Mouse (Mus musculus) heart, embryonic 10.5 days (tissue): ENCODE measurements around the gene Slc39a2. TPM values are rescaled to one million over a fixed set of nuclear protein-coding genes. Genes with fewer than 3 reads are reported as not detected.

Source experiments
- DNase-seq: peaks from one replicate; pipeline ENCODE4 v3.0.0-alpha.2; 2017; ENCODE audit warnings: low spot score
- H3K27ac ChIP-seq: fragments of 300-500 bp; sonication (generic); 2 replicates; pipeline ENCODE4 v1.5.1; 2016; ENCODE audit warnings: mild to moderate bottlenecking
- H3K27me3 ChIP-seq: fragments of 300-500 bp; sonication (generic); 2 replicates; pipeline ENCODE4 v1.6.1; 2016; ENCODE audit warnings: mild to moderate bottlenecking; ENCODE audit not compliant: poor library complexity, insufficient read depth, severe bottlenecking
- H3K36me3 ChIP-seq: fragments of 300-500 bp; sonication (generic); 2 replicates; pipeline ENCODE4 v1.6.1; 2016; ENCODE audit warnings: mild to moderate bottlenecking, moderate library complexity
- H3K4me1 ChIP-seq: fragments of 300-500 bp; sonication (generic); 2 replicates; pipeline ENCODE4 v1.6.1; 2016; ENCODE audit warnings: mild to moderate bottlenecking
- H3K4me3 ChIP-seq: fragments of 300-500 bp; sonication (generic); 2 replicates; pipeline ENCODE4 v1.5.1; 2016; ENCODE audit warnings: mild to moderate bottlenecking, moderate library complexity
- H3K9me3 ChIP-seq: fragments of 300-500 bp; sonication (generic); 2 replicates; pipeline ENCODE4 v1.6.1; 2016; ENCODE audit warnings: mild to moderate bottlenecking, moderate library complexity
- WGBS: fragments of 180-500 bp; shearing (Covaris S2); methylation state at CpG from one replicate; pipeline ENCODE4 v1.1.7; 2016; 5-methylcytosine and 5-hydroxymethylcytosine counted together
- polyA plus RNA-seq: library from polyadenylated mRNA; unstranded; fragments of >200 nt; fragmentation: Nextera tagmentation; extraction: Ambion mirVana; gene quantifications from 2 replicates; pipeline ENCODE4 v1.2.1, GENCODE M21; 2016

The Slc39a2 gene
- polyA plus RNA-seq, 1 experiment from 2014 or later, result 0.53 TPM

DNA sequence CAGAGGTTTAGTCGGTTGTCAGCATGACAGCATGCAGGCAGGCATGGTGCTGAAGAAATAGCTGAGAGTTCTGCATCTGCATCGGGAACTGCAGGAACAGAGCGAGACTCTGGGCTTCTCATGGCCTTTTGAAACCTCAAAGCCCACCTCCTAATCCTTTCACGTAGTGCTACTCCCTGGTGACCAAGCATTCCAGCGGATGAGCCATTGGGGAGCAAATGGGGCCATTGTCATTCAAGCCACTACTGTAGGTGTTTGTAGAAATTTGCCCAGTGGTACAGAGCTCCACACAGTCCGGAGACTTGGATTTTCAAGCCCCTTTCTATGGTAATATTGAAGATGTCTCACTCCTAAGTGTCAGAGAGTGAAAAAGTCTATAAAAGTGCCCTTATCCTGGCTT, 6.6 kb upstream of the Slc39a2 start:
- H3K27ac ChIP-seq, result no peak overlapping the region
- peaks cover 12% of the 10 kb centered on the region for H3K4me1 ChIP-seq
- 67% methylated on average over 6 of the region's 6 CpGs for WGBS
- H3K27me3 ChIP-seq, result no peaks in the 10 kb centered on the region
- peak overlapping the region; percentile 85; the same call in 1 of the 2 replicates for H3K4me3 ChIP-seq
- peaks cover 48% of the 10 kb centered on the region for H3K36me3 ChIP-seq
- DNase-seq, result no peak
- H3K9me3 ChIP-seq, result no peaks in the 10 kb centered on the region

GRCm38 (mm10) chr14:51889833-51890232, 2.9 kb upstream of the Slc39a2 start:
- H3K27me3 ChIP-seq, result no peaks in the 10 kb centered on the region
- no peak overlapping the region for H3K4me3 ChIP-seq
- peaks cover 62% of the 10 kb centered on the region for H3K36me3 ChIP-seq
- no peak for DNase-seq
- no peaks in the 10 kb centered on the region for H3K9me3 ChIP-seq
- H3K27ac ChIP-seq, result no peak overlapping the region
- WGBS, result 84% methylated on average over 6 of the region's 6 CpGs
- H3K4me1 ChIP-seq, result peaks cover 27% of the 10 kb centered on the region

GRCm38 (mm10) chr14:51893094-51893794, 555 bp downstream of the Slc39a2 start:
- peaks cover 14% of the 10 kb centered on the region for H3K4me1 ChIP-seq
- no peak for DNase-seq
- H3K27ac ChIP-seq, result no peak overlapping the region
- H3K9me3 ChIP-seq, result no peaks in the 10 kb centered on the region
- H3K27me3 ChIP-seq, result no peaks in the 10 kb centered on the region
- 18% methylated on average over 10 of the region's 10 CpGs for WGBS
- no peak overlapping the region for H3K4me3 ChIP-seq
- H3K36me3 ChIP-seq, result peaks cover 42% of the 10 kb centered on the region

DNA sequence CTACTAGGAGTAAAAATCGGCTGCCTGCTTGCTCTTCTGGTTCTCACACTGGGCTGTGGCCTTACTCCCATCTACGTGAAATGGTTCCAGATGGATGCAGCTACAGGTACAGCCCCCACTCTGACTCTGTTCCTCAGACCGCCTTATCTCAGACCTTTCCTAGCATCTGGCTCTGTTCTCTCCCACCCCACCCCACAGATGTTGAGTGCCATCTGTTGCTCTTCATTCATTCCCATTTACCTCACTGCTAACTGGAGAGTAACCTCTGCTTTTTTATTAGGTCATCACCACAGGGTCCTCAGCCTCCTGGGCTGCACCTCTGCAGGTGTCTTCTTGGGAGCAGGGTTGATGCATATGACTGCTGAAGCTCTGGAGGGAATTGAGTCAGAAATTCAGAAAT, 1.1 kb downstream of the Slc39a2 start:
- no peak overlapping the region for H3K27ac ChIP-seq

GRCm38 (mm10) chr14:51895071-51895470, 2.4 kb downstream of the Slc39a2 start:
- Histone ChIP-seq H3K27ac (no peak overlapping the region), H3K4me1 (peaks cover 14% of the 10 kb centered on the region), H3K4me3 (no peak overlapping the region), H3K27me3 (no peaks in the 10 kb centered on the region), H3K9me3 (no peaks in the 10 kb centered on the region), H3K36me3 (peaks cover 24% of the 10 kb centered on the region)
- WGBS, result 76% methylated on average over 14 of the region's 14 CpGs
- DNase-seq, result no peak

More for the DNA sequence above, 1.1 kb downstream of the Slc39a2 start:
- Histone ChIP-seq H3K27me3 (no peaks in the 10 kb centered on the region), H3K9me3 (no peaks in the 10 kb centered on the region), H3K4me1 (peaks cover 14% of the 10 kb centered on the region), H3K4me3 (no peak overlapping the region), H3K36me3 (peaks cover 36% of the 10 kb centered on the region)
- DNase-seq, result no peak
- WGBS, result 49% methylated on average over 3 of the region's 3 CpGs

GRCm38 (mm10) chr14:51896019-51896418, 3.3 kb downstream of the Slc39a2 start:
- 64% methylated on average over 6 of the region's 6 CpGs for WGBS
- no peak for DNase-seq
- H3K4me3 ChIP-seq, result no peak overlapping the region
- H3K27ac ChIP-seq, result no peak overlapping the region
- H3K27me3 ChIP-seq, result no peaks in the 10 kb centered on the region
- peaks cover 14% of the 10 kb centered on the region for H3K36me3 ChIP-seq
- peaks cover 14% of the 10 kb centered on the region for H3K4me1 ChIP-seq
- no peaks in the 10 kb centered on the region for H3K9me3 ChIP-seq

DNA sequence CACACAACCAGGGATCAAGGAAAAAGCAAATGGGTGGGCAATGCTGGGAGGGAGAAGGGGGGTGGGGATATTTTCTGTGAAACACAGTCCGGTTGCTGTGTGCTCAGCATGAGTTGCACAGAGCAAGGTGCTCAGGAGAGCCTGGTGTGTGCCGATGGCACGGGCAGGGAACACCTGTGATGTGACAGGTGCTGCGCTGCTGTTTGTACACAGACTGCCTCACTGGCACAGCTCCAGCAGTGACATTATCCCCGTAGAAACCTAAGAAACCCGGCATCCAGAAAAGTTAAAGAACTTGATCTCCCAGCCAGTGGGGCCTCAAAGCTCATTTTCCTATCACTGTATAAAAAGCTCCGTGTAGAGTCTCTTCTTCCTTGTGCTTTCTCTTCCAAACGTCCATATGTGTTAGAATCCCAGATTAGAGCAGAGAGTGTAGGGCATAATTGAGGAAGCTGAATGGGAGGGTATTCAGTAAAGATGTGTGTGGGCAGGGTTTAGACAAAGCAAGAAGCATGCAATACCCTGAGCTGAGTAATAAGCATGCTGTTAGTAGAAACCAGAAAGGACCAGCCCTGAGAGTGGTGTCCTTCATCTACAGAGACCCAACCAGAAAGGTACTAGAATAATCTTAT, 4.0 kb downstream of the Slc39a2 start:
- H3K9me3 ChIP-seq, result no peaks in the 10 kb centered on the region
- 77% methylated on average over 8 of the region's 8 CpGs for WGBS
- H3K4me3 ChIP-seq, result no peak overlapping the region
- no peak for DNase-seq
- peaks cover 14% of the 10 kb centered on the region for H3K4me1 ChIP-seq
- H3K27me3 ChIP-seq, result no peaks in the 10 kb centered on the region
- peaks cover 8% of the 10 kb centered on the region for H3K36me3 ChIP-seq
- no peak overlapping the region for H3K27ac ChIP-seq

DNA sequence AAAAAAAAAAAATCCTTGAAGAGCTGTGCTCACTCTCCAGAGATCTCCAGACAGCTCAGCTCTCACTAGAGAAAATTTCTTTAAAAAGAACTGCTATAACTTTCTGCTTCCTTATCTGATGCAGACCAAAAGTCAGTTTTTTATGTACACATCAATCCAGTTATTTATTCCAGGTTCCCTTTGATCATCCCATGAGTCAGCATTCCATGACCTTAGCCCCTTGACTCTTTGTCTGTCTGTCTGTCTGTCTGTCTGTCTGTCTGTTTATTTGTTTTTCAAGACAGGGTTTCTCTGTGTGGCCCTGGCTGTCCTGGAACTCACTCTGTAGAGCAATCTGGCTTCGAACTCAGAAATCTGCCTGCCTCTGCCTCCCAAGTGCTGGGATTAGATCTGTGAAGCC, 6.7 kb downstream of the Slc39a2 start:
- Histone ChIP-seq H3K27ac (no peak overlapping the region), H3K9me3 (no peaks in the 10 kb centered on the region), H3K4me3 (no peak overlapping the region), H3K27me3 (no peaks in the 10 kb centered on the region), H3K36me3 (no peaks in the 10 kb centered on the region), H3K4me1 (peaks cover 10% of the 10 kb centered on the region)
- DNase-seq, result no peak
- WGBS, result 90% methylated on average over 1 of the region's 1 CpGs

GRCm38 (mm10) chr14:51902806-51903710, 10.4 kb downstream of the Slc39a2 start:
- peaks cover 22% of the 10 kb centered on the region for H3K36me3 ChIP-seq
- H3K4me1 ChIP-seq, result peaks cover 30% of the 10 kb centered on the region
- peak; percentile 87 for DNase-seq
- H3K4me3 ChIP-seq, result no peak overlapping the region
- H3K27me3 ChIP-seq, result no peaks in the 10 kb centered on the region
- no peaks in the 10 kb centered on the region for H3K9me3 ChIP-seq
- H3K27ac ChIP-seq, result 0 out of 2 replicates have a peak overlapping the region, but pooled peaks have one; percentile 38
- 50% methylated on average over 9 of the region's 9 CpGs for WGBS

DNA sequence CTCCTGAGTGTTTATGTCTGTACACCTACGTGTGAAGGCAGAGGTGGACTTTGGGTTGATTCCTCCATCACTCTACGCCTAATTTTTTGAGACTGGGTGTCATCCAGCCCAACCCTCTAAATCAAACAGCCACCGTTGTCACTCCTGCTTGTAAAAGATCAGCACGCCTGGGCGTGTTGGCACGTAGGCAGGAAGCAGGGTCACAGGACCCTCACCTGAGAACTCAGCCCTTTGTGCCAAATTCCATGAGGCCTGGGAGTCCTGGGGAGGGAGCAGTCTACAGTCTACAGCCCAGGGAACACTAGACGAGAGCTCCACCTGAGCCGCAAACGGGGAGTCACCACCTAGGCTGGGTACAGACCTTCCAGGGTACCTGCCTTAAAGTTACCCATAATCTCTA, 11.1 kb downstream of the Slc39a2 start:
- H3K4me1 ChIP-seq, result peaks cover 30% of the 10 kb centered on the region
- H3K27me3 ChIP-seq, result peaks cover 4% of the 10 kb centered on the region; the same call in 1 of the 2 replicates
- 86% methylated on average over 9 of the region's 9 CpGs for WGBS
- no peak for DNase-seq
- H3K4me3 ChIP-seq, result no peak overlapping the region
- H3K9me3 ChIP-seq, result no peaks in the 10 kb centered on the region
- H3K27ac ChIP-seq, result 0 out of 2 replicates have a peak overlapping the region, but pooled peaks have one; percentile 38
- peaks cover 29% of the 10 kb centered on the region for H3K36me3 ChIP-seq

GRCm38 (mm10) chr14:51904706-51905105, 12.0 kb downstream of the Slc39a2 start:
- peaks cover 39% of the 10 kb centered on the region for H3K36me3 ChIP-seq
- no peak for DNase-seq
- 70% methylated on average over 7 of the region's 7 CpGs for WGBS
- no peak overlapping the region for H3K4me3 ChIP-seq
- no peaks in the 10 kb centered on the region for H3K9me3 ChIP-seq
- H3K4me1 ChIP-seq, result peaks cover 30% of the 10 kb centered on the region
- peaks cover 4% of the 10 kb centered on the region; the same call in 1 of the 2 replicates for H3K27me3 ChIP-seq
- H3K27ac ChIP-seq, result no peak overlapping the region

- no peak for DNase-seq
- Histone ChIP-seq H3K27ac (no peak overlapping the region), H3K9me3 (no peaks in the 10 kb centered on the region), H3K27me3 (peaks cover 6% of the 10 kb centered on the region; the same call in 1 of the 2 replicates), H3K4me1 (peaks cover 30% of the 10 kb centered on the region), H3K36me3 (peaks cover 49% of the 10 kb centered on the region), H3K4me3 (no peak overlapping the region)
- WGBS, result 73% methylated on average over 11 of the region's 11 CpGs
These were observed 13.4 kb downstream of the Slc39a2 start for GRCm38 (mm10) chr14:51906102-51906501.
